Mouse (Mus musculus) megakaryocyte, embryonic 14.5 days (primary cell): ENCODE measurements around the gene Haus6.

Source experiments
- FLI1 ChIP-seq: IDR thresholded peaks from 2 replicates; pipeline ENCODE4 v1.6.1; 2012; ENCODE audit warnings: low read length, inconsistent platforms, mixed read lengths
- GATA1 ChIP-seq: IDR thresholded peaks from 3 replicates; pipeline ENCODE4 v1.6.1; 2012; ENCODE audit warnings: mixed read lengths, low read length, inconsistent platforms, borderline replicate concordance

DNA sequence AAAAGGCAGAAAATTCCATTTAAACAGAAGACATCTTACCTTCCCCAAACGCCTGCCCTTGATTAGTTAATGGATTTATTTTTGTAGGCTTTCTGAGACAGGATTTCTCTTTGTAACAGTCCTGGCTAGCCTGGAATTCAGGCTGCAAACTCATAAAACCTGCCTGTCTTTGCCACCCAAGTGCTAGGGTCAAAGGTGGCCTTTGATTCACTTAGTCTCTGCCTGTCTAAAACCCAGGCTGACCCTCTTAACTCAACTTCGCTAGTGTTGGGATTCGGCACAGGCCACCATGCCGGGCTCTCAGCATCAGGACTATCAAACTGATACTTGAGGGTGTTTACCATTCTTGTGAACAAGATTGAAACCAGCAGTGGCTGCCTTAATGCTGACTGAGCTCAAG lies 20.0 kb upstream of the Haus6 start:
- TF ChIP-seq FLI1 = no peak
- TF ChIP-seq GATA1 = no peak
